Mouse (Mus musculus) spleen, adult 2 months (tissue): ENCODE data around the gene Rrnad1.
A peak's percentile ranks its signal among the peaks of the same experiment; 100 is the strongest.

Experiments used
- CTCF ChIP-seq: fragments of 200-500 bp; IDR thresholded peaks from 2 replicates; pipeline ENCODE4 v1.5.1; 2011; ENCODE audit warnings: mild to moderate bottlenecking, inconsistent platforms; ENCODE audit not compliant: insufficient read depth, insufficient read length, insufficient replicate concordance; ENCODE audit errors: extremely low read depth
- POLR2A ChIP-seq: fragments of 200-500 bp; IDR thresholded peaks from 2 replicates; pipeline ENCODE4 v1.6.1; 2011; ENCODE audit warnings: low read depth, low read length, inconsistent platforms

GRCm38 (mm10) chr3:87935776-87936175 is 5.3 kb upstream of the Rrnad1 start:
- TF ChIP-seq CTCF (peak; percentile 82; the same call in 1 of the 2 replicates), POLR2A (no peak)
